10 mouse cellular contexts compared by ENCODE assay signal in the genomic region with DNA sequence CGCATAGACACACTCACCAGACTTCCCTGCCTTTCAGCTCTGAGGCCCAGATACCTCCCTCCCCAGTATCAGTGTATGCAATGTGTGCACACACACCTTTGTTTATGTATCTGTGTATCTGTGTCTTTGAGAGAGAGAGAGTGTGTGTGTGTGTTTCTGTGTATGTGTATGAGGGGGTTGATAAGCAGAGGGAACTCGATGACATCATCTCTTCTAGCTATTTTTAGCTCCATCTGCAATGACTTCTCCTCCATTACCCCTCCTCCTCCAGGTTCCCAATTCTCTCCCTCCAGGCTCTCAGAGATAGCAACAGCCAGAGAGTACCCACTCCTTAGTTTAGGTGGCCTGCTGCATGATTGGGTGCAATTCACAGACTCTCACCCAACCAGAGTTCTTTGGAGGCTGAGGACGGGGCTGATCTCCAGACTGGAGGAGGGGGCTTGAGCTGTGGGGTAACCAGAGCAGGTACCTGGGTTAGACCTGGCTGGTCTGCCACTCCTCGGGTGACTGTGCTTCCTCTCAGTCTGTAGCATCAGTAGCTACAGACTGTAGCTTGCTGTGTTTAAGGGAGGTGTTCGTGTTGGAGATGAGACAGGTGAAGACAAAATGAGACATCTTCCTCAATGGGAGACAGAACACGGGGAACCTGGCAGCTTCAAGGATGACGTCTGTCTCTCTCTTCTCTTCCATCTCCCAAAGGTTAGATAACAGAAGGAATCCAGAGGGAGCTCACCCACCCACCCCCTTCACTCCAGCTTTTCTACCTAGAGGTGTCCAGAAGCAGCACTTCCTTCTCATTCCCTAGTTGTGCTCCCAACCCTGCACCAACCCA. TPM values are rescaled to one million over a fixed set of nuclear protein-coding genes. Genes with fewer than 3 reads are reported as not detected.
DNase-seq lines count a peak whose midpoint lies in the region; ATAC-seq and TF ChIP-seq lines count a peak whose summit lies in the region.
"Had no signal": no experiment of that assay in that cellular context is flagged by ENCODE, and none has a peak within 500 bp of the region (broad histone marks: within the 10 kb centered on the region; RNA-seq: fewer than 3 reads in every experiment).

No protein-coding gene starts in this region.

- no peak overlapping the region for H3K4me2 ChIP-seq in forebrain, embryonic 14.5 days (ENCODE audit: low read length)
- H3K4me2 ChIP-seq in midbrain, embryonic 16.5 days (ENCODE audit: low read length), result no peak overlapping the region; the same call in 1 of the 2 replicates

- peak; percentile 37; the same call in 1 of the 2 replicates for ATAC-seq in forebrain, embryonic 14.5 days
- peak; percentile 49 for ATAC-seq in midbrain, embryonic 16.5 days
- ATAC-seq: Patski had no signal

- 64% methylated on average over 7 of the region's 7 CpGs for WGBS in kidney, adult 2 months
- WGBS in forebrain, embryonic 14.5 days, result 77% methylated on average over 7 of the region's 7 CpGs
- WGBS in midbrain, embryonic 16.5 days, result 74% methylated on average over 7 of the region's 7 CpGs

- peak overlapping the region; percentile 88 for H3K27ac ChIP-seq in kidney, adult 2 months (ENCODE audit: insufficient read depth, low read depth, low read length)
- H3K27ac ChIP-seq in forebrain, embryonic 14.5 days (ENCODE audit: low read depth, low read length), result no peak overlapping the region
- peak overlapping the region; percentile 60 for H3K27ac ChIP-seq in midbrain, embryonic 16.5 days (ENCODE audit: low read length)

- TF ChIP-seq POLR2A in kidney, adult 2 months (IDR thresholded peaks at IDR 0.05; ENCODE audit: low read depth, low read length), result no peak

- peaks cover 15% of the 10 kb centered on the region for H3K4me1 ChIP-seq in kidney, adult 2 months (ENCODE audit: control insufficient read depth, insufficient read depth, low read length)
- peaks cover 14% of the 10 kb centered on the region for H3K4me1 ChIP-seq in forebrain, embryonic 14.5 days (ENCODE audit: control insufficient read depth, insufficient read depth, low read length)
- H3K4me1 ChIP-seq in midbrain, embryonic 16.5 days (ENCODE audit: control insufficient read depth, insufficient read depth, low read length), result peaks cover 11% of the 10 kb centered on the region

- TF ChIP-seq CTCF in kidney, adult 2 months (conservative IDR thresholded peaks at IDR 0.05; ENCODE audit: insufficient read depth, insufficient read length, low read depth, low read length), result no peak

- intact Hi-C loops in left cerebral cortex, postnatal 36 days (cut with DNase I), result loop anchor here (1.0 kb wide), 1 partner anchor 45 kb away; the partner anchor contains the start of gene Pik3r3

- no peaks in the 10 kb centered on the region for H3K36me3 ChIP-seq in kidney, adult 2 months (ENCODE audit: control insufficient read depth, insufficient read depth, low read length)
- no peaks in the 10 kb centered on the region for H3K36me3 ChIP-seq in forebrain, embryonic 14.5 days (ENCODE audit: control insufficient read depth, insufficient read depth, low read length)
- no peaks in the 10 kb centered on the region for H3K36me3 ChIP-seq in midbrain, embryonic 16.5 days (ENCODE audit: control insufficient read depth, insufficient read depth, low read length)

- no peak overlapping the region for H3K9ac ChIP-seq in forebrain, embryonic 14.5 days (ENCODE audit: low read length)
- no peak overlapping the region for H3K9ac ChIP-seq in midbrain, embryonic 16.5 days (ENCODE audit: low read depth, low read length)

- no peak for DNase-seq in kidney, adult 2 months
- DNase-seq in kidney, adult 18-20 months, result no peak
- peak; percentile 98 for DNase-seq in brain, adult 2 months (ENCODE audit: low read depth, low spot score)
- DNase-seq in forebrain, embryonic 14.5 days (ENCODE audit: low spot score), result peak; percentile 37
- peak; percentile 72 to 73 for DNase-seq in left cerebral cortex, postnatal 36 days (ENCODE audit: low spot score in 2 of 2)
- no peak for DNase-seq in ovary, postnatal 36 days (ENCODE audit: low spot score)
- DNase-seq in gastrocnemius, adult 18-20 months (ENCODE audit: low spot score), result no peak

- H3K9me3 ChIP-seq in forebrain, embryonic 14.5 days (replicated peaks; ENCODE audit: control insufficient read depth, low read length), result no peaks in the 10 kb centered on the region
- H3K9me3 ChIP-seq in midbrain, embryonic 16.5 days (replicated peaks; ENCODE audit: control insufficient read depth, low read length, poor library complexity, severe bottlenecking), result no peaks in the 10 kb centered on the region

- no peaks in the 10 kb centered on the region for H3K27me3 ChIP-seq in kidney, adult 2 months (replicated peaks; ENCODE audit: control insufficient read depth, insufficient read depth, low read length)
- H3K27me3 ChIP-seq in forebrain, embryonic 14.5 days (replicated peaks; ENCODE audit: control insufficient read depth, insufficient read depth, low read length), result no peaks in the 10 kb centered on the region
- no peaks in the 10 kb centered on the region for H3K27me3 ChIP-seq in midbrain, embryonic 16.5 days (ENCODE audit: control insufficient read depth, insufficient read depth, low read depth, low read length)
- H3K27me3 ChIP-seq: Patski had no signal

- 0 out of 2 replicates have a peak overlapping the region, but pooled peaks have one; percentile 9 for H3K4me3 ChIP-seq in kidney, adult 2 months (ENCODE audit: insufficient read depth, low read depth, low read length)
- no peak overlapping the region for H3K4me3 ChIP-seq in forebrain, embryonic 14.5 days (ENCODE audit: low read depth, low read length)
- H3K4me3 ChIP-seq in midbrain, embryonic 16.5 days (ENCODE audit: low read depth, low read length), result no peak overlapping the region

RNA-seq across cellular contexts. Expression of gene Gm49337, which starts 2.7 kb away (rescaled TPM):
- not detected in 2 replicates for polyA plus RNA-seq in kidney, adult 2 months (2012; rRNA removed)
- not detected in 2 replicates for polyA plus RNA-seq in forebrain, embryonic 14.5 days (2014; fragmentation: Nextera tagmentation; extraction: Ambion mirVana)
- 1 to 10 TPM in 1 of 2 experiments, not detected in 1; 1.7 TPM for total RNA-seq in left cerebral cortex, postnatal 36 days (2021)
- polyA plus RNA-seq in midbrain, embryonic 16.5 days (2015; fragmentation: Nextera tagmentation; extraction: Ambion mirVana), result not detected in 2 replicates
- total RNA-seq in gastrocnemius, adult 18-20 months (2021), result under 1 TPM; 0.50 to 0.62 TPM
- polyA plus RNA-seq: Patski had no signal

RNA-seq across cellular contexts. Expression of gene 1700042G07Rik, which starts 2.8 kb away (rescaled TPM):
- polyA plus RNA-seq in kidney, adult 2 months (2012; rRNA removed), result not detected in 2 replicates
- polyA plus RNA-seq in forebrain, embryonic 14.5 days (2014; fragmentation: Nextera tagmentation; extraction: Ambion mirVana), result not detected in 2 replicates
- not detected for total RNA-seq in left cerebral cortex, postnatal 36 days (2021)
- polyA plus RNA-seq in midbrain, embryonic 16.5 days (2015; fragmentation: Nextera tagmentation; extraction: Ambion mirVana), result not detected in 2 replicates
- total RNA-seq in gastrocnemius, adult 18-20 months (2021), result not detected
- total RNA-seq: layer of hippocampus, adult 8-10 months had no signal
- polyA plus RNA-seq: Patski had no signal

RNA-seq across cellular contexts. Expression of gene Tspan1, which starts 8.5 kb away (rescaled TPM):
- 44.0 TPM in 2 replicates for polyA plus RNA-seq in kidney, adult 2 months (2012; rRNA removed)
- not detected in 2 replicates for polyA plus RNA-seq in forebrain, embryonic 14.5 days (2014; fragmentation: Nextera tagmentation; extraction: Ambion mirVana)
- total RNA-seq in left cerebral cortex, postnatal 36 days (2021), result under 1 TPM in 1 of 2 experiments, not detected in 1; 0.59 TPM
- polyA plus RNA-seq in midbrain, embryonic 16.5 days (2015; fragmentation: Nextera tagmentation; extraction: Ambion mirVana), result not detected in 2 replicates
- total RNA-seq in gastrocnemius, adult 18-20 months (2021), result not detected
- total RNA-seq: layer of hippocampus, adult 8-10 months had no signal

RNA-seq across cellular contexts. Expression of gene Lurap1, which starts 24.8 kb away (rescaled TPM):
- polyA plus RNA-seq in kidney, adult 2 months (2012; rRNA removed), result 6.3 and 6.5 TPM in 2 replicates
- polyA plus RNA-seq in forebrain, embryonic 14.5 days (2014; fragmentation: Nextera tagmentation; extraction: Ambion mirVana), result 1.5 and 1.9 TPM in 2 replicates
- 10 to 100 TPM; 27.2 to 35.8 TPM for total RNA-seq in left cerebral cortex, postnatal 36 days (2021)
- 2.1 and 3.1 TPM in 2 replicates for polyA plus RNA-seq in midbrain, embryonic 16.5 days (2015; fragmentation: Nextera tagmentation; extraction: Ambion mirVana)
- 1 to 10 TPM; 5.6 to 5.8 TPM for total RNA-seq in gastrocnemius, adult 18-20 months (2021)

RNA-seq across cellular contexts. Expression of gene Pik3r3, which starts 45.5 kb away (rescaled TPM):
- polyA plus RNA-seq in kidney, adult 2 months (2012; rRNA removed), result 14.6 and 20.8 TPM in 2 replicates
- 71.4 and 93.5 TPM in 2 replicates for polyA plus RNA-seq in forebrain, embryonic 14.5 days (2014; fragmentation: Nextera tagmentation; extraction: Ambion mirVana)
- 10 to 100 TPM; 40.3 to 42.0 TPM for total RNA-seq in left cerebral cortex, postnatal 36 days (2021)
- polyA plus RNA-seq in midbrain, embryonic 16.5 days (2015; fragmentation: Nextera tagmentation; extraction: Ambion mirVana), result 80.5 and 94.2 TPM in 2 replicates
- total RNA-seq in gastrocnemius, adult 18-20 months (2021), result 1 to 10 TPM; 5.2 to 6.3 TPM

Comparison
In these comparisons a context has a peak if more than half of its experiments do, and no peak if none do; other contexts are left out.
1. DNase-seq: peak in brain, adult 2 months (single experiment), forebrain, embryonic 14.5 days (single experiment) and left cerebral cortex, postnatal 36 days (2 of 2); none in kidney, adult 2 months (single experiment), kidney, adult 18-20 months (single experiment), ovary, postnatal 36 days (single experiment) and gastrocnemius, adult 18-20 months (single experiment).
2. RNA of gene Tspan1, which starts 8.5 kb away (polyA plus RNA-seq): 44.0 TPM in kidney, adult 2 months; not detected in midbrain, embryonic 16.5 days and not detected in forebrain, embryonic 14.5 days; every median in the first group is over 10 times any median in the second.